Mouse (Mus musculus) G1E (cell line): ENCODE measurements at regions not wholly inside any gene's neighbourhood (a gene's known extent, or its start where the extent isn't known, plus 50 kb on each side); places are given as distances from the start of the nearest gene placed in this dataset.

Experiments used
- ATAC-seq: 2 replicates; pipeline ENCODE4 v1.8.0; 2016; ENCODE audit warnings: mild to moderate bottlenecking; ENCODE audit not compliant: insufficient number of reproducible peaks, poor library complexity, low FRiP score, severe bottlenecking; ENCODE audit errors: extremely low read depth
- DNase-seq: peaks from one replicate; pipeline ENCODE4 v3.0.0; 2012; ENCODE audit warnings: low spot score
- H3K27me3 ChIP-seq: 2 replicates; pipeline ENCODE4 v1.6.1; 2012; ENCODE audit warnings: mild to moderate bottlenecking, low read length, inconsistent platforms; ENCODE audit not compliant: insufficient read depth
- H3K36me3 ChIP-seq: replicated peaks from 2 replicates; pipeline ENCODE3; 2012; ENCODE audit warnings: mild to moderate bottlenecking, inconsistent platforms
- H3K4me1 ChIP-seq: 2 replicates; pipeline ENCODE4 v1.6.1; 2012; ENCODE audit warnings: low read depth, low read length, inconsistent platforms, mixed read lengths; ENCODE audit not compliant: insufficient read depth
- H3K4me3 ChIP-seq: 2 replicates; pipeline ENCODE4 v1.5.1; 2012; ENCODE audit warnings: low read depth, mild to moderate bottlenecking, inconsistent platforms, low read length, moderate library complexity, mixed read lengths
- H3K9me3 ChIP-seq: replicated peaks from 2 replicates; pipeline ENCODE4 v1.6.1; 2012; ENCODE audit warnings: inconsistent platforms
- CTCF ChIP-seq: IDR thresholded peaks from 2 replicates; pipeline ENCODE4 v1.5.1; 2012; ENCODE audit warnings: low read depth, low read length, inconsistent platforms, mixed read lengths
- GATA1 ChIP-seq: IDR thresholded peaks from 2 replicates; pipeline ENCODE4 v1.6.1; 2012; ENCODE audit warnings: borderline replicate concordance, low read length, inconsistent platforms, mixed read lengths
- GATA2 ChIP-seq: IDR thresholded peaks from 2 replicates; pipeline ENCODE4 v1.6.1; 2012; ENCODE audit warnings: low read depth, low read length, inconsistent platforms, borderline replicate concordance
- POLR2AphosphoS5 ChIP-seq: IDR thresholded peaks from 2 replicates; pipeline ENCODE4 v1.6.1; 2012; ENCODE audit warnings: low read depth, low read length, inconsistent platforms; ENCODE audit not compliant: insufficient replicate concordance
- TAL1 ChIP-seq: conservative IDR thresholded peaks from 2 replicates; pipeline ENCODE4 v1.6.1; 2012; ENCODE audit warnings: low read depth, low read length, inconsistent platforms, mixed read lengths

- no peaks in the 10 kb centered on the region for H3K4me1 ChIP-seq
- H3K27me3 ChIP-seq = no peaks in the 10 kb centered on the region
- H3K36me3 ChIP-seq = no peaks in the 10 kb centered on the region
- TF ChIP-seq CTCF = no peak
- TF ChIP-seq GATA2 = no peak
- TF ChIP-seq POLR2AphosphoS5 = no peak
- no peak for TF ChIP-seq TAL1
- no peak for TF ChIP-seq GATA1
- ATAC-seq (no peak), DNase-seq (no peak)
- H3K4me3 ChIP-seq = no peak overlapping the region
- peaks cover 49% of the 10 kb centered on the region for H3K9me3 ChIP-seq
Measured at GRCm38 (mm10) chr10:126521836-126522815, 379.0 kb downstream of the Atp23 start.

- no peak for DNase-seq
- Histone ChIP-seq H3K9me3 (peaks cover 43% of the 10 kb centered on the region), H3K4me3 (no peak overlapping the region), H3K4me1 (no peaks in the 10 kb centered on the region), H3K36me3 (no peaks in the 10 kb centered on the region), H3K27me3 (no peaks in the 10 kb centered on the region)
- TF ChIP-seq GATA1 (no peak), POLR2AphosphoS5 (no peak), TAL1 (no peak), GATA2 (no peak), CTCF (no peak)
- ATAC-seq = no peak
Measured at GRCm38 (mm10) chr10:126520973-126521372, 380.2 kb downstream of the Atp23 start.

- H3K9me3 ChIP-seq = peaks cover 41% of the 10 kb centered on the region
- no peaks in the 10 kb centered on the region for H3K27me3 ChIP-seq
- no peak overlapping the region for H3K4me3 ChIP-seq
- no peaks in the 10 kb centered on the region for H3K4me1 ChIP-seq
- no peaks in the 10 kb centered on the region for H3K36me3 ChIP-seq
- ATAC-seq = no peak
- no peak for DNase-seq
- TF ChIP-seq GATA2 (no peak), TAL1 (no peak), CTCF (no peak), GATA1 (no peak), POLR2AphosphoS5 (no peak)
Measured at GRCm38 (mm10) chr10:126513185-126513584, 388.0 kb downstream of the Atp23 start.

- H3K27me3 ChIP-seq = no peaks in the 10 kb centered on the region
- no peaks in the 10 kb centered on the region for H3K4me1 ChIP-seq
- ATAC-seq = no peak
- no peak for TF ChIP-seq GATA1
- no peak for TF ChIP-seq TAL1
- no peak for TF ChIP-seq GATA2
- no peak for TF ChIP-seq CTCF
- no peak for TF ChIP-seq POLR2AphosphoS5
- H3K36me3 ChIP-seq = no peaks in the 10 kb centered on the region
- no peak overlapping the region for H3K4me3 ChIP-seq
- peaks cover 49% of the 10 kb centered on the region for H3K9me3 ChIP-seq
- no peak for DNase-seq
Measured at GRCm38 (mm10) chr10:126511511-126511910, 389.6 kb downstream of the Atp23 start.

- Histone ChIP-seq H3K9me3 (peaks cover 43% of the 10 kb centered on the region), H3K4me3 (no peak overlapping the region), H3K27me3 (no peaks in the 10 kb centered on the region), H3K36me3 (no peaks in the 10 kb centered on the region), H3K4me1 (no peaks in the 10 kb centered on the region)
- DNase-seq = no peak
- no peak for ATAC-seq
- no peak for TF ChIP-seq GATA2
- no peak for TF ChIP-seq TAL1
- TF ChIP-seq GATA1 = no peak
- no peak for TF ChIP-seq POLR2AphosphoS5
- TF ChIP-seq CTCF = no peak
Measured at GRCm38 (mm10) chr10:126505988-126506387, 395.2 kb downstream of the Atp23 start.

- no peak for TF ChIP-seq GATA2
- no peak for TF ChIP-seq TAL1
- no peak for TF ChIP-seq GATA1
- no peak for TF ChIP-seq CTCF
- TF ChIP-seq POLR2AphosphoS5 = no peak
- H3K4me3 ChIP-seq = no peak overlapping the region
- H3K27me3 ChIP-seq = no peaks in the 10 kb centered on the region
- H3K4me1 ChIP-seq = no peaks in the 10 kb centered on the region
- no peak for ATAC-seq
- peaks cover 50% of the 10 kb centered on the region for H3K9me3 ChIP-seq
- no peaks in the 10 kb centered on the region for H3K36me3 ChIP-seq
- no peak for DNase-seq
Measured at GRCm38 (mm10) chr10:126502013-126502688, 399.0 kb downstream of the Atp23 start.
